Comparison of ENCODE assay signal across 9 mouse cellular contexts in genomic region chr5:143058208-143058607, GRCm38 (mm10). TPM values are rescaled to one million over a fixed set of nuclear protein-coding genes. Genes with fewer than 3 reads are reported as not detected.
A peak's percentile ranks its signal among the peaks of the same experiment; 100 is the strongest.
DNase-seq lines count a peak whose midpoint lies in the region; ATAC-seq and TF ChIP-seq lines count a peak whose summit lies in the region.
"Had no signal": no experiment of that assay in that cellular context is flagged by ENCODE, and none has a peak within 500 bp of the region (broad histone marks: within the 10 kb centered on the region; RNA-seq: fewer than 3 reads in every experiment).

No protein-coding gene starts in this region.

- TF ChIP-seq CTCF in kidney, postnatal 0 days (IDR thresholded peaks at IDR 0.05; ENCODE audit: low read depth) = no peak
- TF ChIP-seq CTCF in kidney, adult 2 months (conservative IDR thresholded peaks at IDR 0.05; ENCODE audit: insufficient read depth, insufficient read length, low read depth, low read length) = no peak
- no peak for TF ChIP-seq CTCF in brain, embryonic 14.5 days (IDR thresholded peaks at IDR 0.05; ENCODE audit: borderline replicate concordance, extremely low read depth, insufficient read depth, insufficient read length)
- no peak for TF ChIP-seq CTCF in heart, postnatal 0 days (IDR thresholded peaks at IDR 0.05; ENCODE audit: low read depth)
- TF ChIP-seq CTCF in cerebellum, adult 2 months (IDR thresholded peaks at IDR 0.05; ENCODE audit: borderline replicate concordance, insufficient read depth, low read depth, low read length) = no peak

- ATAC-seq in kidney, postnatal 0 days (replicated peaks; ENCODE audit: low FRiP score, low read depth) = no peak
- no peak for ATAC-seq in heart, postnatal 0 days (ENCODE audit: insufficient read depth, low read depth)
- ATAC-seq in neural tube, embryonic 15.5 days (ENCODE audit: low FRiP score) = no peak

- H3K9me3 ChIP-seq in kidney, postnatal 0 days (replicated peaks; ENCODE audit: low read length) = no peaks in the 10 kb centered on the region
- no peaks in the 10 kb centered on the region for H3K9me3 ChIP-seq in heart, postnatal 0 days (replicated peaks; ENCODE audit: control insufficient read depth, low read length)
- H3K9me3 ChIP-seq in neural tube, embryonic 15.5 days (replicated peaks) = no peaks in the 10 kb centered on the region
- H3K9me3 ChIP-seq: limb, embryonic 12.5 days had no signal

- no peak overlapping the region for H3K4me3 ChIP-seq in kidney, postnatal 0 days (replicated peaks; ENCODE audit: low read depth, low read length)
- H3K4me3 ChIP-seq in kidney, adult 2 months (ENCODE audit: insufficient read depth, low read depth, low read length) = no peak overlapping the region
- H3K4me3 ChIP-seq in heart, postnatal 0 days (ENCODE audit: low read depth, low read length) = no peak overlapping the region
- H3K4me3 ChIP-seq in neural tube, embryonic 15.5 days (replicated peaks) = no peak overlapping the region
- H3K4me3 ChIP-seq in cerebellum, adult 2 months (replicated peaks; ENCODE audit: insufficient read depth, low read depth, low read length) = no peak overlapping the region
- H3K4me3 ChIP-seq: limb, embryonic 12.5 days had no signal

- TF ChIP-seq POLR2A in kidney, adult 2 months (IDR thresholded peaks at IDR 0.05; ENCODE audit: low read depth, low read length) = no peak
- no peak for TF ChIP-seq POLR2A in brain, embryonic 14.5 days (IDR thresholded peaks at IDR 0.05; ENCODE audit: borderline replicate concordance, extremely low read depth, insufficient read depth, insufficient read length, poor library complexity, severe bottlenecking)
- TF ChIP-seq POLR2A in cerebellum, adult 2 months (IDR thresholded peaks at IDR 0.05; ENCODE audit: borderline replicate concordance, insufficient read depth, low read length) = no peak

- no peak overlapping the region for H3K4me2 ChIP-seq in kidney, postnatal 0 days (ENCODE audit: low read length)
- no peak overlapping the region for H3K4me2 ChIP-seq in heart, postnatal 0 days (ENCODE audit: low read depth, low read length)
- no peak overlapping the region for H3K4me2 ChIP-seq in neural tube, embryonic 15.5 days
- H3K4me2 ChIP-seq: limb, embryonic 12.5 days had no signal

- H3K36me3 ChIP-seq in kidney, postnatal 0 days (ENCODE audit: insufficient read depth, low read length) = peaks cover 23% of the 10 kb centered on the region; the same call in 1 of the 2 replicates
- peaks cover 6% of the 10 kb centered on the region; the same call in 1 of the 2 replicates for H3K36me3 ChIP-seq in kidney, adult 2 months (ENCODE audit: control insufficient read depth, insufficient read depth, low read length)
- H3K36me3 ChIP-seq in heart, postnatal 0 days (replicated peaks; ENCODE audit: control insufficient read depth, insufficient read depth, low read length) = peaks cover 7% of the 10 kb centered on the region; the same call in 1 of the 2 replicates
- H3K36me3 ChIP-seq in neural tube, embryonic 15.5 days = no peaks in the 10 kb centered on the region

- 0 out of 2 replicates have a peak overlapping the region, but pooled peaks have one; percentile 25 for H3K27ac ChIP-seq in kidney, postnatal 0 days
- H3K27ac ChIP-seq in kidney, adult 2 months (ENCODE audit: insufficient read depth, low read depth, low read length) = no peak overlapping the region
- peak overlapping the region; percentile 56 for H3K27ac ChIP-seq in heart, postnatal 0 days (ENCODE audit: low read depth)
- peak overlapping the region; percentile 56; the same call in 1 of the 2 replicates for H3K27ac ChIP-seq in neural tube, embryonic 15.5 days (replicated peaks)
- H3K27ac ChIP-seq in cerebellum, adult 2 months (ENCODE audit: insufficient read depth, low read length) = no peak overlapping the region
- H3K27ac ChIP-seq: limb, embryonic 12.5 days had no signal

- H3K4me1 ChIP-seq in kidney, postnatal 0 days (replicated peaks; ENCODE audit: insufficient read depth, low read length) = no peaks in the 10 kb centered on the region
- H3K4me1 ChIP-seq in kidney, adult 2 months (ENCODE audit: control insufficient read depth, insufficient read depth, low read length) = peaks cover 4% of the 10 kb centered on the region; the same call in 1 of the 2 replicates
- peaks cover 49% of the 10 kb centered on the region for H3K4me1 ChIP-seq in heart, postnatal 0 days (ENCODE audit: control insufficient read depth, insufficient read depth)
- H3K4me1 ChIP-seq in neural tube, embryonic 15.5 days = peaks cover 40% of the 10 kb centered on the region
- no peaks in the 10 kb centered on the region; the same call in 1 of the 2 replicates for H3K4me1 ChIP-seq in cerebellum, adult 2 months (ENCODE audit: control insufficient read depth, insufficient read depth, low read length)
- H3K4me1 ChIP-seq: limb, embryonic 12.5 days had no signal

- no peak overlapping the region for H3K9ac ChIP-seq in kidney, postnatal 0 days (ENCODE audit: low read depth, low read length)
- no peak overlapping the region for H3K9ac ChIP-seq in heart, postnatal 0 days (replicated peaks; ENCODE audit: low read depth, low read length)
- H3K9ac ChIP-seq in neural tube, embryonic 15.5 days (replicated peaks) = no peak overlapping the region
- H3K9ac ChIP-seq: limb, embryonic 12.5 days had no signal

- WGBS in kidney, postnatal 0 days = 69% methylated on average over 2 of the region's 2 CpGs
- 72% methylated on average over 2 of the region's 2 CpGs for WGBS in kidney, adult 2 months
- 30% methylated on average over 2 of the region's 2 CpGs for WGBS in heart, postnatal 0 days
- 44% methylated on average over 2 of the region's 2 CpGs for WGBS in neural tube, embryonic 15.5 days
- 63% methylated on average over 2 of the region's 2 CpGs for WGBS in cerebellum, adult 2 months

- DNase-seq in kidney, postnatal 0 days (ENCODE audit: low spot score) = no peak
- no peak for DNase-seq in kidney, adult 2 months
- DNase-seq in brain, embryonic 14.5 days (ENCODE audit: low read depth) = peak; percentile 36
- DNase-seq in heart, postnatal 0 days (ENCODE audit: low spot score) = peak; percentile 36
- no peak for DNase-seq in cerebellum, adult 2 months
- DNase-seq in left cerebral cortex, adult 8-10 months (ENCODE audit: low spot score in 2 of 2) = no peak
- DNase-seq in thymus, adult 18-20 months = no peak

- no peaks in the 10 kb centered on the region for H3K27me3 ChIP-seq in kidney, postnatal 0 days (ENCODE audit: insufficient read depth, low read length)
- H3K27me3 ChIP-seq in kidney, adult 2 months (replicated peaks; ENCODE audit: control insufficient read depth, insufficient read depth, low read length) = no peaks in the 10 kb centered on the region
- no peaks in the 10 kb centered on the region for H3K27me3 ChIP-seq in heart, postnatal 0 days (ENCODE audit: control insufficient read depth, insufficient read depth, low read length)
- H3K27me3 ChIP-seq in neural tube, embryonic 15.5 days (replicated peaks) = no peaks in the 10 kb centered on the region
- H3K27me3 ChIP-seq in cerebellum, adult 2 months (ENCODE audit: control insufficient read depth, insufficient read depth, low read length) = no peaks in the 10 kb centered on the region
- H3K27me3 ChIP-seq: limb, embryonic 12.5 days had no signal

- TF ChIP-seq EP300 in heart, postnatal 0 days (IDR thresholded peaks at IDR 0.05; ENCODE audit: low read depth) = no peak

RNA-seq across cellular contexts. Expression of gene Rnf216, which starts 54.6 kb away (rescaled TPM):
- polyA plus RNA-seq in kidney, postnatal 0 days (2015; fragmentation: Nextera tagmentation; extraction: Ambion mirVana) = 29.9 and 30.2 TPM in 2 replicates
- 22.7 and 23.5 TPM in 2 replicates for polyA plus RNA-seq in kidney, adult 2 months (2012; rRNA removed)
- polyA plus RNA-seq in brain, embryonic 14.5 days (2012; rRNA removed) = 32.9 and 33.2 TPM in 2 replicates
- 23.3 and 25.2 TPM in 2 replicates for total RNA-seq in heart, postnatal 0 days (2014; rRNA removed; ENCODE audit: low replicate concordance)
- 17.1 and 17.7 TPM in 2 replicates for polyA plus RNA-seq in heart, postnatal 0 days (2015; fragmentation: Nextera tagmentation; extraction: Ambion mirVana)
- polyA plus RNA-seq in neural tube, embryonic 15.5 days (2015; fragmentation: Nextera tagmentation; extraction: Ambion mirVana) = 26.6 and 29.6 TPM in 2 replicates
- 33.8 and 35.6 TPM in 2 replicates for polyA plus RNA-seq in cerebellum, adult 2 months (2012; rRNA removed)
- 10 to 100 TPM; 42.4 to 47.3 (median 45.2) TPM for total RNA-seq in left cerebral cortex, adult 8-10 months (2022)

Comparison
In these comparisons a context has a peak if more than half of its experiments do, and no peak if none do; other contexts are left out.
1. H3K27ac ChIP-seq: peak in kidney, postnatal 0 days (single experiment), heart, postnatal 0 days (single experiment) and neural tube, embryonic 15.5 days (single experiment); none in kidney, adult 2 months (single experiment) and cerebellum, adult 2 months (single experiment).
2. DNase-seq: peak in brain, embryonic 14.5 days (single experiment) and heart, postnatal 0 days (single experiment); none in kidney, postnatal 0 days (single experiment), kidney, adult 2 months (single experiment), cerebellum, adult 2 months (0 of 2), left cerebral cortex, adult 8-10 months (0 of 2) and thymus, adult 18-20 months (0 of 2).